Mouse (Mus musculus) ES-Bruce4 (cell line): Measurements from ENCODE around the gene Gba. TPM values are rescaled to one million over a fixed set of nuclear protein-coding genes. Genes with fewer than 3 reads are reported as not detected.

Experiments
- H3K27ac ChIP-seq: 2 replicates; pipeline ENCODE4 v1.5.1; 2012; ENCODE audit warnings: low read length, inconsistent platforms; ENCODE audit not compliant: insufficient read depth
- H3K27me3 ChIP-seq: 2 replicates; pipeline ENCODE4 v1.6.1; 2012; ENCODE audit warnings: mild to moderate bottlenecking, low read length, inconsistent platforms; ENCODE audit not compliant: control insufficient read depth, poor library complexity, insufficient read depth, severe bottlenecking
- H3K36me3 ChIP-seq: 2 replicates; pipeline ENCODE4 v1.6.1; 2012; ENCODE audit warnings: inconsistent platforms, mild to moderate bottlenecking, low read length, moderate library complexity; ENCODE audit not compliant: control insufficient read depth, poor library complexity, insufficient read depth, severe bottlenecking
- H3K4me1 ChIP-seq: one replicate; pipeline ENCODE4 v1.8.1; 2011; ENCODE audit warnings: low read length; ENCODE audit not compliant: control insufficient read depth, insufficient read depth
- H3K4me3 ChIP-seq: 2 replicates; pipeline ENCODE4 v1.5.1; 2011; ENCODE audit warnings: low read depth, mild to moderate bottlenecking, low read length
- H3K9ac ChIP-seq: 2 replicates; pipeline ENCODE4 v1.6.1; 2012; ENCODE audit warnings: low read depth, mild to moderate bottlenecking, inconsistent platforms; ENCODE audit not compliant: poor library complexity, severe bottlenecking
- H3K9me3 ChIP-seq: replicated peaks from 2 replicates; pipeline ENCODE4 v1.6.1; 2012; ENCODE audit warnings: mild to moderate bottlenecking, low read length, inconsistent platforms; ENCODE audit not compliant: control insufficient read depth, poor library complexity, insufficient read depth, severe bottlenecking
- CTCF ChIP-seq: IDR thresholded peaks from one replicate; pipeline ENCODE4 v1.8.1; 2011; ENCODE audit warnings: low read depth, low read length
- EP300 ChIP-seq: IDR thresholded peaks from 2 replicates; pipeline ENCODE4 v1.6.1; 2011; ENCODE audit warnings: low read depth, low read length; ENCODE audit not compliant: insufficient read depth
- POLR2A ChIP-seq: IDR thresholded peaks from one replicate; pipeline ENCODE4 v1.8.1; 2011; ENCODE audit warnings: low read length; ENCODE audit not compliant: insufficient read depth
- polyA plus RNA-seq: library from polyadenylated mRNA; stranded (reverse); fragments of >200 nt; gene quantifications from 2 replicates; pipeline ENCODE4 v1.2.4, GENCODE M21; 2011; ENCODE audit warnings: low read depth; ENCODE audit not compliant: missing spikeins, insufficient read depth, insufficient read length

The Gba gene
- polyA plus RNA-seq, 1 experiment, result 31.5 TPM

GRCm38 (mm10) chr3:89228836-89229235 lies 26.1 kb downstream of the Gba start, which contains the start of gene Muc1:
Muc1 (plus strand) TSS chr3:89229057.
- H3K4me1 ChIP-seq, result peaks cover 10% of the 10 kb centered on the region
- peak within 1 kb of the TSS; percentile 19; the same call in 1 of the 2 replicates for H3K9ac ChIP-seq
- no peaks in the 10 kb centered on the region for H3K9me3 ChIP-seq
- H3K4me3 ChIP-seq, result peak within 1 kb of the TSS; percentile 56
- TF ChIP-seq POLR2A, result no peak
- 0 out of 2 replicates have a peak, but pooled peaks have one; percentile 28 for TF ChIP-seq EP300
- H3K27me3 ChIP-seq, result no peaks in the 10 kb centered on the region
- peak within 1 kb of the TSS; percentile 66 for H3K27ac ChIP-seq
- no peaks in the 10 kb centered on the region for H3K36me3 ChIP-seq

- Histone ChIP-seq H3K4me3 (peak overlapping the region; percentile 15), H3K27me3 (no peaks in the 10 kb centered on the region), H3K9ac (peak overlapping the region; percentile 19; the same call in 1 of the 2 replicates)
Observed at GRCm38 (mm10) chr3:89229276-89229675, 26.5 kb downstream of the Gba start.

GRCm38 (mm10) chr3:89230561-89230960 lies 27.8 kb downstream of the Gba start:
- H3K27ac ChIP-seq, result no peak overlapping the region

More at GRCm38 (mm10) chr3:89229276-89229675, 26.5 kb downstream of the Gba start:
- no peaks in the 10 kb centered on the region for H3K36me3 ChIP-seq
- H3K4me1 ChIP-seq, result peaks cover 10% of the 10 kb centered on the region
- peak overlapping the region; percentile 28; the same call in 1 of the 2 replicates for H3K27ac ChIP-seq
- TF ChIP-seq CTCF, result no peak
- TF ChIP-seq EP300, result no peak
- TF ChIP-seq POLR2A, result no peak
- no peaks in the 10 kb centered on the region for H3K9me3 ChIP-seq

GRCm38 (mm10) chr3:89231345-89231744 lies 28.6 kb downstream of the Gba start:
- no peak for TF ChIP-seq CTCF
- TF ChIP-seq EP300, result no peak
- TF ChIP-seq POLR2A, result no peak
- no peaks in the 10 kb centered on the region for H3K9me3 ChIP-seq
- H3K4me3 ChIP-seq, result no peak overlapping the region
- H3K27ac ChIP-seq, result no peak overlapping the region
- no peaks in the 10 kb centered on the region for H3K4me1 ChIP-seq
- no peak overlapping the region for H3K9ac ChIP-seq
- no peaks in the 10 kb centered on the region for H3K36me3 ChIP-seq
- H3K27me3 ChIP-seq, result no peaks in the 10 kb centered on the region

More at GRCm38 (mm10) chr3:89230561-89230960, 27.8 kb downstream of the Gba start:
- no peaks in the 10 kb centered on the region for H3K36me3 ChIP-seq
- no peaks in the 10 kb centered on the region for H3K27me3 ChIP-seq
- no peak for TF ChIP-seq POLR2A
- no peak for TF ChIP-seq EP300
- no peak for TF ChIP-seq CTCF
- no peak overlapping the region for H3K4me3 ChIP-seq
- peaks cover under 1% of the 10 kb centered on the region for H3K4me1 ChIP-seq
- H3K9ac ChIP-seq, result no peak overlapping the region
- no peaks in the 10 kb centered on the region for H3K9me3 ChIP-seq

GRCm38 (mm10) chr3:89231772-89232275 lies 29.1 kb downstream of the Gba start:
- Histone ChIP-seq H3K27me3 (no peaks in the 10 kb centered on the region), H3K9me3 (no peaks in the 10 kb centered on the region), H3K4me3 (no peak overlapping the region), H3K36me3 (no peaks in the 10 kb centered on the region), H3K27ac (no peak overlapping the region), H3K4me1 (no peaks in the 10 kb centered on the region), H3K9ac (no peak overlapping the region)
- no peak for TF ChIP-seq POLR2A
- TF ChIP-seq CTCF, result no peak
- no peak for TF ChIP-seq EP300

GRCm38 (mm10) chr3:89232614-89233013 lies 29.9 kb downstream of the Gba start:
- no peaks in the 10 kb centered on the region for H3K36me3 ChIP-seq
- H3K4me1 ChIP-seq, result no peaks in the 10 kb centered on the region
- no peak overlapping the region for H3K27ac ChIP-seq
- H3K9ac ChIP-seq, result no peak overlapping the region
- TF ChIP-seq CTCF (no peak), POLR2A (no peak), EP300 (no peak)
- H3K9me3 ChIP-seq, result no peaks in the 10 kb centered on the region
- no peaks in the 10 kb centered on the region for H3K27me3 ChIP-seq
- H3K4me3 ChIP-seq, result no peak overlapping the region
